Mouse (Mus musculus): ENCODE data around the gene Chd2.
A peak's percentile ranks its signal among the peaks of the same experiment; 100 is the strongest.
"Not testable (repeated sequence)": the region's sequence is repeated elsewhere in the genome, so short reads cannot be mapped to it uniquely, and the experiment has no call there.

The Chd2 gene

DNA sequence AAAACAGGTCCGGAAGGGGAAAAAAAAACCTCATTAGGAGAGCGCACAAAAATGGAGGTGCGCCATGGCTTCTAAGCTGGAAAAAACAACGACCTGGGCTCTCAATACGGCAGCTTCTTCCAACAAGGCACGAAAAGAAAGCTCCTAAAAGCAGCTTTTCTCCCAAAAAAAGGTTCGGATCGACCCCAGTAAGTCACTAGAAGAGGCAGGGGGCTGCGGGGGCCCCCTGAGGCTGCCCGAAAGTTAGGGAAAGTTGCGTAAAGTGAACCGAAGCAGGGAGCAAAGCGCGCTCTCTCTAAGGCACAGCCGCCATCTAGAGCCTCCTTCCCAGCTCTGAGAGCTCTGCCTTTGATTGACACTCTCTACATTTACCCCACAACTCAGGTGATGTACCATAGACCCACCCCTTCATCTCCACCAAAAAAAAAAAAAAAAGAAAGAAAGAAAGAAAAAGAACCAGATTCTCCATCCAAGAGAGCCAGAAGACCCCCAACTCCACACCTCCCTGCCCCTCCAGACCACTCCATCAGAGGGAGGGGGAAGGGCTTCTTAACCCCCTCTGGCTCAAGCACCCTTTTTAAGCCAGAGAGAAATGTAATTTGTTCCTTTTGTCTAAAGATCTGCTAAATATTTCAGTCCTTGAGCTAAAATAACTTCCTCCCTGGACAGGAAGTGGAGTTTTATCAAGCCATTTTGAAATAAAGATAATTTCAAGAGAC is at the start of gene Chd2:
TSS of gene Chd2 (minus strand) at position 419 of the 719 bp plus-strand sequence.
- DNase-seq (ENCODE audit: low read depth): peak; percentile 77

DNA sequence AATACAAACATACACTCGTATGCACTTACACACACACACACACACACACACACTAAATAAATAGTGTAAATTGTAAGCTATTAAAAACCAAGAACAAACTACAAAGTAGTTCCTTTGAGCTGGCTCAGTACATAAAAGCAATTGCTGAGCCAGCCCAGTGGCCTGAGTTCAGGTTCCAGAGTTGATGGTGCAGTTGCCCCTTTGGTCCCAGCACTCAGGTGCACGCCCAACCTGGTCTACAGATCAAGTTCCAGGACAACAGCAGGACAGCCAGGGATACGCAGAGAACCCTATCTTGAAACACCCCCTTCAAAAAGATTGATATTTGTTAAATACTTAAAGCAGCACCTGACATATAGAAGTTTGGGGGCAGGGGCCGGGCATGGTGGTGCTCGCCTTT is 49.1 kb upstream of the Chd2 start:
- no peak for DNase-seq (ENCODE audit: low read depth)

DNA sequence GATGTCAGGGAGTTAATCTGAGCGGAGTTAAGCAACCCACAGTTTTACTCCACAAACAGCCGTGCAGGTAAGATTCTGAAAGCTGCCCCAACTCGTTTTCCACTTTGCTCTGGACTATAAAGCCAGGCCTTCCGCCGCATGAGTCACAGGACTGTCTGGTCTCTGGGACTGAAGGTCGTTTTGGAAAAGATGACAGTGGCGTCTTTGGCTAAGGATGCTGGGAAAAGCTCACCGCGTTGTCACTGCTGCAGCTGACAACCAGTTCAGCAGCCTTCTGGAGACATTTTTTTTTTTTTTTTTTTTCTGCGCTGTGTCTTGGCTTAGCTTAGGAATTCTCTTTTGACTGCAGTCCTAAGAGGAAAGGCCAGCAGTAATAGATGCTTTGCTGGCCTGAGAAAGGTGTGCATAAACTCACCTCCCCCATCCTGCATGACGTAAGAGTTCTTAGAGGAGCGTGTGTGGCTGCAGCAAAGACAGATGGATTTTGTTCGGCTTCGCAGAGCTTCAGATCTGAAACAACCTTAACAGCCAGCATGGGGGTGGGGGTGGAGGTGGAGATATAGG is 47.7 kb upstream of the Chd2 start:
- no peak for DNase-seq (ENCODE audit: low read depth)

DNA sequence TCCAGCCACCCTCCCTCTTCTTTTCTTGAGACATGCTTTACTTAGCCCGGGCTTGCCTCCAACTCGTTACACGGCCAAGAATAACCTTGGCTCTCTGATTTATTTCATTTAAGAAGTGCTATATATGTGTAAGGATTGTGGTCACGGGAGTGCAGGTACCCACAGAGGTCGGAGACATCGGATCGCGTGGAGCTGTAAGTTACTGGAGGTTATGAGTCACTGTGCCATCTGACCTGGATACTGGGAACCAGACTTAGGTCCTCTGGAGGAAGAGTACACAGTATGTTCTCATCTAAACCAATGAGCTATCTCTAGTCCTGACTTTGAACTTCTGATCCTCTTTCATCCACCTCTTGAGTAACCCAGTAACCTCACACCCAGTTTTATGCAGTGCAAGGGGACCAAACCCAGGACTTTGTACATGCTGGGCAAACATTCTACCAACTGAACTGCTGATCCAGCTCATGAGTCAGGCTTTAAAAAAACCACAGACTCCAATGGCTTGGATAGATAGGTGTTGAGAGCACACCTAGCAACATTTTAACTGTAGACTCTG is 46.8 kb upstream of the Chd2 start:
- DNase-seq (ENCODE audit: low read depth): no peak

DNA sequence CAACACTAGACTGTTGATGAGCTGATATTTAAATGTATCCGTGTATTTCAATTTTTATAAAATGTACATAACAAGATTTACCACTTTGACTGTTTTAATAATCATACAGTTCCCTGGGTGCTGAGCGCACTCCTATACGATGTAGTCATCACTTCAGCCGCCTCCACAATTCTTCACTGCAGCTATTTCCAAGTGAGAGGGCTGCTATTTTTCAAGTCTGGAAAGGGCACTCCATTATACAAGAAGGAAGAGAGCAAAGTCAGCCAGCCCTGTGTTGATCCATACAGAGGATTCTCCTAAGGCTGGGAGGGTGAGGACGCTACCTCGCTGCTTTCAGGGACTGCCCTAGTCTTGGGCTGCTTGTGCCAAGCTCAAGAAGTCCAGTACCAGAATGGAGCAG is 45.1 kb upstream of the Chd2 start:
- DNase-seq (ENCODE audit: low read depth): no peak

DNA sequence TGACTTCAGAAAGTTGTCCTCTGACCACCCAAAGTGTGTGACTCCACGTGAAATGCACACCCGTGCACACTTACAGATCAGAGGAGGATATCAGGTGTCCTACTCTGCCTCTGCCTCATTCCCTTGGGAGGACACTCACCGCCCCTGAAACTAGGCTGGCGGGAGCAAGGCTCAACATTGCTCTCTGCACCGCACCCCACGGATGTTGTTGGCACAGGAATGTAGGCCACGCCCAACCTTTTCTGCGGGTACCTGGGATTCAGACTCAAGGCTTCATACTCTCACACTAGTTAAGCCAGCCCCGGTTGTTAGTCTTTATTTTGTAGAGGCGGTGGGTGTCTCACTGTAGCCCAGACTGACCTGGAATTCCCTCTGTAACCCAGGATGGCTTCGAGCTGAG is 44.6 kb upstream of the Chd2 start:
- DNase-seq (ENCODE audit: low read depth): no peak

DNA sequence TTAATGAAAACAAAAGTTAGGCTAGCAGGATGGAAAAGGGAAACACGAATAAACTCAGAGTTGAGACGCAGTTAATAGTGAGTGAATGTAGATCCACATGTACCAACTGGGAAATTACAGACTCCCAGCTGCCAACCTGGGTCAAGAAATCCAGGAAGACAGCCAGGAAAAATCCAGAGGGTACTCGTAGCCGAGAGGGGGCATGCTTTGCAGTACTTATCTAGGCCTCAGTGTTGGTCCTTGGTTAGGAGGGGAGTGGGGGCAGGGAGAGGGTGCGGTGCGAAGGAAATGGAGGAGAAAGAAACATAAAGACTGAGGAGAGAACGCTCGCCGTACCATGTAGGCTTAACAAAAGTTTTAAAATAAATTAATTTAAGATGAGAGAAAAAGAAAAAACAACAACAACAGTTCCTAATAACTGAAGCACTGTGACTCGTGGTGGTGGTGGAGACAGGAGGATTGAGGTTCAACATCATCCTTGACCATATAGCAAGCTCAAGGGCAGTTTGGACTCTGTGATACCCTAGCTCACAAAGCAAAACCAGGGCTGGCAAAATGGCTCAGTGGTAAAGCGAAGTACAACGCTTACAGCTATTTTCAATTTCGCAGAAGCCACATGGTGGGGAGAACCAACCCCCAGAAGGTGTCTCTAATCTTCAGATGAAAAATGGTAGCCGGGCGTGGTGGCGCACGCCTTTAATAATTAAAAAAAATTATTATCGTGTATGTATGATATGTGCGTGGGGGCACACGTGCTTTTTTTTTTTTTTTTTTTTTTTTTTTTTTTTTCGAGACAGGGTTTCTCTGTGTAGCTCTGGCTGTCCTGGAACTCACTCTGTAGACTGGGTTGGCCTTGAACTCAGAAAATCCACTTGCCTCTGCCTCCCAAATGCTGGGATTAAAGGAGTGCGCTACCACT is 43.7 kb upstream of the Chd2 start:
- no peak for DNase-seq (ENCODE audit: low read depth)

DNA sequence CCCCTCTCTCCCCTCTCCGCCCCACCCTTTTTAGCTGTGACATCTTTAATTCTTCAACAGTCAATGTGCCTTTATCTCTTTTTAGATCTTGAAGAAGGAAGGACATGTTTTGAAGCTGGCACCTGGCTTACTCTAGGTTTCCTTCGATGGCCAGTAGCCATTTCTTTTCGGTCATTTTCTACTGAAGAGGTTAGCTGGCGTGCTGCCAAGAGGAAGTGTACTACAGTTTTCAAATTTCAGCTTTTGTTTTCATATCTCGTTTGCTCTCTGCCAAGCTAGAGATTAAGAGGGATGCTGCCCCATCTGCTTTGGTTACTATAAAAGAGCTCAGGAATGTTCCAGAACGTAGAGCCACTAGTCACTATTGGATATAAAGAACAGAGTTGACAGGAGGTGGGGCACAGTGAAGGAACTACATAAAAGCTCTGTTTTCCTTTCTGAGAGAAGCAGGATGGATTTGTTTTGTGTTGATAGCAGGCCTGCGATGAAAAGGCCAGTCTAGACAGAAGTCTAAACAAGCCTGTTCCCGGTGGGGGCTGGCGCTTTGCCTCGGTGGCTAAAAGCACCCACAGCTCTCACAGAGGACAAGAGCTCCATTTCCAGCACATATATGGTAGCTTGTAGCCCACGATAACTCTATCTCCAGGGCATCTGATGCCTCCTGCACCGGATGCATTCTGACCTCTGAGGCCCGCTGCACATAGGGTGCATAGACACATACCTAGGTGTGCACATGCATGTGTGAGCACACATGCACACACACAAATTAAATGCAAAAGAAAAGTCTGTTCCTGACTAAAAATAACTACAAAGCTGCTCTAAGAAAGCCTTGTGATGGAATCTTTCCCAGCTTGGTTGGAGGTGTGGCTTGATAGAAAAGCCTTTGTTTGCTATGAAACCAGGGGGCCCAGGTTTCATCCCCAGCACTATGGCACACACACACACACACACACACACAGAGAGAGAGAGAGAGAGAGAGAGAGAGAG is 42.7 kb upstream of the Chd2 start:
- no peak for DNase-seq (ENCODE audit: low read depth)

DNA sequence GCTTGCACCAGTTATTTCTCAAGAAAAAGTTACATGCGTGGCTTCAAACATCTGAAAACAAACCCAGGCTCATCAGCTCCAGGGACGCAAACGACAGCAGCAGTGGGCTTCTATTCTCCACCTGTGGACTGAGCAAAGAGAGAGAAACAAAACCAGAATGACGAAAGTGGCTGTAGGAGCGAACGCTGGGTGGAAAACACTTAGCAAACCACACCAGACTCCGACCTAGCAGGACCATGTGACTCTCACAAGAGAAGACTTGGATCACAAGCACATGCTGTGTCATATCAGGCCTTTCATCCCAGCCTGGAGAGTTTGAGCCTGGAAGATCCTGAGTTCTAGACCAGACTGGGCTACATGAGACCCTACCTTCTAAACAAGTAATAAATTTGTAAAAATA is 41.8 kb upstream of the Chd2 start:
- no peak for DNase-seq (ENCODE audit: low read depth)

DNA sequence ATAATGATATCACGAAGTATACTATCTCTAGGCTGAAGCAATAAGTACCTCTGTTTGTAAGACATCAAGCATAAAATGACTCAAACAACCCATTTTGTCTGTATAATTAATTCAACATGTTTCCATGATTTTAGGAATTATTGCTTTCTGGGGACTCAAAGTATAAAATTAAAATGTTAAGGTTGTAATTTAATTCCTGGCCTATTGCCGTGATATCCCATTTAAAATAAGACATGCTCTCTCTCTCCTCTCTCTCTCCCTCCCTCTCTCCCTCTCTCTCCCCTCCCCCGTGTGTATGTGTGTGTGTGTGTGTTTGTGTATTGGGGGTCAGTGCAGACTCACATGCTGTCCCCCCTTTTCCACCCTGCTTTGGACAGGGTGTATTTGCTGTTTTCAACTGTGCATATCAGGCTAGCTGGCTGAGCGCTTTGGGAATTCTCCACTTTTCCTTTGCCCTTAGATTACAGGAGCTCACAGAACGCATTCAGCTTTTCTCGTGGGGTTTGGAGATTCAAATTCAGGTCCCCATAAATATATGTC is 40.3 kb upstream of the Chd2 start:
- DNase-seq (ENCODE audit: low read depth): no peak

DNA sequence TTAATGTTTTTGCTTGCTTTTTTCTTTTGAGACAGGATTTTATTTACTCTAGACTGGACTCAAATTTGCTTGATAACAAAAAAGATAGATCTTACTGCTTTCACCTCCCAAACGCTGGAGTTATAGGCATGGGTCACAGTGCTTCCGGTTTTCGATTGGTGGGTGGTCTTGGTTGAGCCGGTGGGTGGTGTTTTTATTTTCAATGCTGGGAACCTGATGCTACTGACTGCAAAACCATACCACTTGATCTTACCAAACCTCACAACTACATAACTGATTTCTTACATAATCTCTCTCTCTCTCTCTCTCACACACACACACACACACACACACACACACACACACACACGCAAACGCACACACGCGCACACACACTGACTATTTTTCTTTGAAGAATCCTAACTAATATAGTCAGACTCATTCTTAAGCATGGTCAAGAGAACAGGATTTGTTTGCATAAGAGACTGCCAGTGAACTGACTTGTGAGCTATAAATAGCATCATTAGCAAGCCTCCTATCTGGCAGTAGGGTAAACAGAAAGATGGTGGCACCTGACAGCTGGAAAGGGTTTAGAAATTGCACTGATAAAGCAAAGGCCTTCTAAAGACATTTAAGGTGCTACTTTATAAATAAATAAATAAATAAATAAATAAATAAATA is 37.6 kb upstream of the Chd2 start:
- no peak for DNase-seq (ENCODE audit: low read depth)

DNA sequence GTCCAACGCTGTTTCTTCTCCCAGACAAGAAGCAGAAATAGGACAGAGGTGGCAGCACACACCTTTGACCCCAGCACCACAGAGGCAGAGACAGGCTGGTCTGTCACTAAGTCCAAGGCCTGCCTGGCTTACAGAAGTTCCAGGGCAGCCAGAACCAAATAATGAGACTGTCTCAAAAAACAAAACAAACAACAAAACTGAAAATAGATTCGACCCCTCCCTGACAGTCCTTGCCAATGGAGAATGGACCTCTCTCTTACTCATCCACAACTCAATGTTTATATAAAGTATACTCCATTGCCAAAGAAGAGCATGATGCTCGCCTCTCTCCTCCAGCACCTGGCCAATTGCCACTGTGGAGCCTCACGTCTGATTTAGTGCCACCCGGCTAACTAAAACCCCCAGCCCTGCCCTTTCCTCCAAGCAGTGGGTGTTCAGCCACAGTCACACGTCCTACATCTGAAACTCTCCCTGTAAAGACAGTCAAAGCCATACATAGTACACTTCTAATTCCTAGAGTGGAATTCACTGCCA is 36.3 kb upstream of the Chd2 start:
- DNase-seq (ENCODE audit: low read depth): no peak

DNA sequence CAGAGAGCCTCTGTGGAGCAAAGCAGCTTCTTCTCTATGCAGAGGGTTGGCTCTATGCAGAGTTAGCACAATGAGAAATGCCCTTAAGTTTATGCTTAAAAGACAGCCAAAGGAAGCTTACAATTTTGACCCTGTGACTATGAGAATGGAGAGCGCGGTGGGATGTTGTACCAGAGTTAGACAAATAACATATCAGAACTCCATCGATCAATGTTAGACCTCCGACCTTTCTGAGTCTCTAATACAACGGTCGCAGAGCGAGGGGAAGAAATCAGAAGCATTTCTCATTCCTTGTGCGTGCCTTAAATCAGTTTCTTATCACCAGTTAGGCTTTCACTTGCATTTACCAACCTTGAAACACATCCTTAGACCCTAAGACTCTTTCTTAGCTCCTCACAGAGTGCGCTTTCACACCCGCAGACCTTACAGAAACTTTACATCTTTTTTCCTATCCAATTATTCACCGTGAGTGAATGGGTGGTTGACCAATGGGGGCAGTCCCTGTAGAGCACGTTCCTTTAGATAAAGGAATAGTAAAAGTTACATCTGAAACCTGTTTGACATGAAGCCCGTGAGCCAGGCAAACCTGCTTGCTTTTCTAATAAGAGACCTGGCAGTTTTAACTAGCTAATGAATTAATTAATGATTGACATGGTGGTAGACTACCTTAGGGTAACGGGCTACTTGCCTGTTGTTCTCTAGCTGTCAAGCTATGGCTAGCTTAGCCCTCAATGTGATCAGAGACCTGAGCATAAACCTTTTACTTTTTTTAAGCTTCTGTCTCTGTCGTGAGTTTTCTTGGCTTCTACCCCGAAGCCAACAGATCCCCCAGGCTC is 34.7 kb upstream of the Chd2 start:
- DNase-seq (ENCODE audit: low read depth): no peak

DNA sequence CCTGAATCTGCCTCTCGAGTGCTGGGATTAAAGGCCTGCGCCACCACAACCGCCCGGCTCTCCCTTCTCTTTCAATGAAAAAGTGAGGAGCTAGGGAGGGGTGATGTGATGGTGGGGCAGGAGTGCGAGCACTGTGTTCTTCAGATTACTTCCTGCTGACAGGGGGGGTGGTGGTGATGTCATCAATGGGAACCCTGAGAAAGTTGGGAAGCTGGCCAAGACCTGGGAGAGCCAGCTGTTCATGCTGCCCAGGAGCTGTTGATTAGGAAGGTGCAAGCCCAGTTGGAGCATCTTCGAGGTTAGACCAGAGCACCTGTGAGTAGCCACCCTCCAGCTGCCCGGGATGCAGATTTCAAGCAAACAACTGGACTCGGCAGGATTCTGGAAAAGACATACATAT is 33.6 kb upstream of the Chd2 start:
- no peak for DNase-seq (ENCODE audit: low read depth)

DNA sequence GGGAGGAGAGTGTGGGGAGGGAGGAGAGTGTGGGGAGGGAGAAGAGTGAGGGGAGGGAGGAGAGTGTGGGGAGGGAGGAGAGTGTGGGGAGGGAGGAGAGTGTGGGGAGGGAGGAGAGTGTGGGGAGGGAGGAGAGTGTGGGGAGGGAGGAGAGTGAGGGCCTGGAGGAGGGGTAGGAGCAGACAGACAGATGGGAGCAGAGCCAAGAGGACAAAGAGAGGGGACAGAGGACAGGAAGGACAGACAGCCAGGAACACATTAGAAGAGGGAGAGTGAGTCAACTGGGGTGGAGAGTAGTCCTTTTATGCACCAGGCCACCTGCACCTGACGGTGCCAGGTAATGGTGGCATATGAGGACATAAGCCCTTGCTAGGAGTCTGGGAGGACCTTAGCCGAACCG is 33.0 kb upstream of the Chd2 start:
- not testable (repeated sequence) for DNase-seq (ENCODE audit: low read depth)

DNA sequence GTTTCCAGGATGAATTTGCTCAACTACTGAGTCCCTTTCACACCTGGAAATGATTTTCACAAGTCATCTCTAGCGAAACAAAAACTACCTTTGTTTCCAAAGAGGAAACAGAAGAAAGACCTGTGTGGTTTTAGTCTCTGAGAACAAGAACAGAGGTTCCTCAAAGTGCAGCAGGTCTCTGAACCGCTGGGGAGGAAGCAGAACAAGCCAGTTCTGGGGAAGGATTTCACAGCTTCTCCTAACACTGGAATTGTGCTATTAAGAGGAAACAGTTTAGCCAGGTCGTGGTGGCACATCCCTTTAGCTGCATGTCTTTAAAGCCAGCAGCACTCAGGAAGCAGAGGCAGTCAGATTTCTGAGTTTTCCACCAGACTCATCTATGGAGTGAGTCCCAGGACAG is 30.9 kb upstream of the Chd2 start:
- DNase-seq (ENCODE audit: low read depth): no peak

DNA sequence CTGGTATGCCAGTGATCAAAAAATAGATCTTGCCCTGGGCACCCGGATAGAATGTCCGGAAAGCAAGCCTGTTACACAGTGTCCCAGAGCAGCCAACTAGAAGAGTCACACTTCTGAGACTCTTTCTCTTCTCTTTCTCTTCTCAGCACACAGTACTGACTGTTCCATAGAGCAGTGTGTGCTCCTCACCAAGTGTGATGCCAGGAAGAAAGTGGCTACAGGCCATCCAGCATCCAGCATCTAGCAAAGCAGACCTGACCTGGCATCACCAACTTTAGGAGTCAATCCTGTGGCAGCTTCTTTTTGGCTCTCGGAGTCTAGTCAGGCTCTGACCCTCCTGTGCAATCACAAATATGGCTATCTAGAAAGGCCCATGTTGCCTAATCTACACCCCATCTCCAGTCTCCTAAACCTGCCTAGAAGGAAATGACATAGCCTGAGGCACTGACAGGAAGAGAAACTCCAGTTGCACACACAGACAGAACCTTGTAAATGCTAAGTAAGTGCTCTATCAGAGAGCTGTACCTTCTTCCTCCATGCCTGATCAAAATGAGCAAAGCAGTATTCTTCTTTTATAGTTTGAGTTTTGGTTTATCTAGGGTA is 27.3 kb upstream of the Chd2 start:
- no peak for DNase-seq (ENCODE audit: low read depth)

DNA sequence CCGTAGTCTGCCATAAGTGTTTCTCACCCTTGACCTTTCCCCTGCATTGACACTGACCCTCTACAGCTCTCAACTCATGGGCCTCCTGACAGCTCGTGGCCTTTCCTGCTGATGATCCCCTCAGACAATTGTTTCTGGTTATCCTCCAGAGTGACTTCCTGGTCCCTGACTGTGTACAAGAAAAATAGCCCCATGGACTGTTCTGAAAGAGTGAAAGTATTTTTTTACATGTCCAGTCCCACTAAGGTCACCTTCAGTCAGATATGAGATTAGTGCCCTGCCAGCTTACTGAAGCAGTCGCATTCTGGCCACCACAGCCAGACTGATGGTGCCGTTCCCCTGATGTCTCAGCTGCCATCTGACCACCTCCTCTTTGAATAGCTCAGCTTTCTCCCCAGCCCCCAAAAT is 26.1 kb upstream of the Chd2 start:
- DNase-seq (ENCODE audit: low read depth): no peak

DNA sequence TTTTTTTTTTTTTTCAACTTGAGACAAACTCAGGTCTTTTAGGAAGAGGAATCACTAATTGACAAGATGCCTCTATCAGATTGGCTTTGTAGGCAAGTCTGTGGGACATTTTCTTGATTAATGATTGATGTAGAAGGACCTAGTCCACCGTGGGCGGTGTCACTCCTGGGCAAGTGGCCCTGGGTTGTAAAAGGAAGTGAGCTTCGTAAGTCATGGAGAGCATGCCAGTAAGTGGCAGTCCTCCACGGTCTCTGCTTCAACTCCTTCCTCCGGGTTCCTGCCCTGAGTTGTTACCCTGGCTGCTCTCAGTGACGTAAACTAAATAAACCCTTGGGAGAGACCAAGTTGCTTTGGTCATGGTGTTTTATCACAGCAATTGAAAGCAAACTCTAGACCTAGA is 22.5 kb upstream of the Chd2 start:
- DNase-seq (ENCODE audit: low read depth): no peak

All from c-Kit-positive CD71-negative TER-119-negative erythroid progenitor cells, embryonic 14.5 days (primary cell).